Mouse (Mus musculus) bone marrow macrophage, adult 2 months (primary cell): Measurements from ENCODE around the gene Rap1gap. TPM values are rescaled to one million over a fixed set of nuclear protein-coding genes. Genes with fewer than 3 reads are reported as not detected.

ENCODE experiments used
- H3K27ac ChIP-seq: 2 replicates; pipeline ENCODE4 v1.5.1; 2012; ENCODE audit warnings: low read depth, low read length; ENCODE audit not compliant: insufficient read depth
- H3K4me1 ChIP-seq: 2 replicates; pipeline ENCODE4 v1.6.1; 2012; ENCODE audit warnings: low read length; ENCODE audit not compliant: control insufficient read depth, insufficient read depth
- H3K4me3 ChIP-seq: 2 replicates; pipeline ENCODE4 v1.5.1; 2012; ENCODE audit warnings: mild to moderate bottlenecking, low read length, moderate library complexity; ENCODE audit not compliant: insufficient read depth
- CTCF ChIP-seq: IDR thresholded peaks from 2 replicates; pipeline ENCODE4 v1.5.1; 2012; ENCODE audit warnings: low read depth, mild to moderate bottlenecking, low read length, moderate library complexity
- POLR2A ChIP-seq: IDR thresholded peaks from 2 replicates; pipeline ENCODE4 v1.6.1; 2012; ENCODE audit warnings: mild to moderate bottlenecking, low read depth, low read length, borderline replicate concordance
- polyA plus RNA-seq: library from polyadenylated mRNA; stranded (reverse); fragments of >200 nt; gene quantifications from 2 replicates; pipeline ENCODE4 v1.2.4, GENCODE M21; 2012; ENCODE audit not compliant: missing spikeins, insufficient read depth, insufficient read length

The Rap1gap gene
- polyA plus RNA-seq, 1 experiment = 2.9 TPM

DNA sequence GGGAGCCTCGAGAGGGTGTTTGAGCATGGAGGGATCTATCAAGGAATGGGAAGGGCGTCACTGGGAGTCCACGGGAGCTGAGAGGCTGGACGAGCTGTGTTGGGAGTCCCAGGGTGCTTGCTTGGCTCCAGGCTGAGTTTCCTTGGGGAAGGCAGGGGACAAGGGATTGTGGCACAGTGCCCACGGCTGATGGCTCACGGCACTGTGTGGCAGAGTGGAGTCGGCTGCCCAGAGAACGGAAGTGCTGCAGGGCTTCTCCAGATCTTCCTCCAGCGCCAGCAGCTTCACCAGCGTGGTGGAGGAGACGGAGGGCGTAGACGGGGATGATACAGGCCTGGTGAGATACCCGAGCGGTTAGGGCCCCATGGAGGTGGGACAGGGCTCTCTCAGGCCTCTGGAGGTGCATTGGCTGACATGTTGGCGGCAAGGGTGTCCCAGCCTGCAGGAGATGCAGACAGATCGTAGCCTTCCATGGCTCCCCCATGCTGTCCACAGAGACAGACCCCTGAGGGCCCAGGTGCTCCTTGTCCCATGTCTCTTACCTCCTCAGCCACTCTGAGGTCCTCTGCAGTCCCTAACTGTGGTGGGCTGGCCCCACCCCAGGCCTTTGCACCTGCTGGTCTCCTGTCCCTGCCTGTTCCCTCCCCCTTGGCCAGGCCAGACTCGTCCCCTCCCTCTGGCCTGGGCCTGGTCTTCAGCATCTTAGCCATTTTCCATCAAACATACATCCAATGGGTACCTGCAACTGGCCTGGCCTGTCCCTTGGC lies 62.4 kb downstream of the Rap1gap start:
- no peak overlapping the region for H3K4me3 ChIP-seq
- no peak for TF ChIP-seq CTCF
- no peak for TF ChIP-seq POLR2A
- H3K27ac ChIP-seq = no peak overlapping the region
- no peaks in the 10 kb centered on the region for H3K4me1 ChIP-seq

DNA sequence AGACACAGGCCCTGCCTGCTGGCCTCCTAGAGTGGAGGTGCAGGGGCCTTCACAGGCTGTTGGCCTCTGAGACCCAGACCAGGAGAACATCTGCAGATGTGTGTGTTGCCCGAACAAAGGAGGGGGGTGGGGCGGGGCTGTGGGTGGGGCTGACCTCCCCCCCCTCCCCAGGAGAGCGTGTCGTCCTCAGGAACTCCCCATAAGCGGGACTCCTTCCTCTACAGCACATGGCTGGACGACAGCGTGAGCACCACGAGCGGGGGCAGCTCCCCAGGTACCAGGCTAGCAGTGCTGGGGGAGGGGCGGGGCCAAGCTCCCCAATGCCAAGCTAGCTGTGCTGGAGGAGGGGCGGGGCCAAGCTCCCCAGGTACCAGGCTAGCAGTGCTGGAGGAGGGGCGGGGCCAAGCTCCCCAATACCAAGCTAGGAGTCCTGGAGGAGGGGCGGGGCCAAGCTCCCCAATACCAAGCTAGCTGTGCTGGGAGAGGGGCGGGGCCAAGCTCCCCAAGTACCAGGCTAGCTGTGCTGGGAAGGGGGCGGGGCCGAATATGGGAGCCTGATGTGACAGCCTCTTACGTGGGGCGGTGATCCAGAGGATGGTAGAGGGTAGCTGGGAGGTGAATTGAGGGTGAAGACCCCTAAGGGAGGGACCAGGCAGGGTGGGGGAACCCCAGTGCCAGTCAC lies 63.1 kb downstream of the Rap1gap start:
- Histone ChIP-seq H3K4me3 (no peak overlapping the region), H3K4me1 (no peaks in the 10 kb centered on the region), H3K27ac (no peak overlapping the region)
- TF ChIP-seq POLR2A (no peak), CTCF (no peak)

DNA sequence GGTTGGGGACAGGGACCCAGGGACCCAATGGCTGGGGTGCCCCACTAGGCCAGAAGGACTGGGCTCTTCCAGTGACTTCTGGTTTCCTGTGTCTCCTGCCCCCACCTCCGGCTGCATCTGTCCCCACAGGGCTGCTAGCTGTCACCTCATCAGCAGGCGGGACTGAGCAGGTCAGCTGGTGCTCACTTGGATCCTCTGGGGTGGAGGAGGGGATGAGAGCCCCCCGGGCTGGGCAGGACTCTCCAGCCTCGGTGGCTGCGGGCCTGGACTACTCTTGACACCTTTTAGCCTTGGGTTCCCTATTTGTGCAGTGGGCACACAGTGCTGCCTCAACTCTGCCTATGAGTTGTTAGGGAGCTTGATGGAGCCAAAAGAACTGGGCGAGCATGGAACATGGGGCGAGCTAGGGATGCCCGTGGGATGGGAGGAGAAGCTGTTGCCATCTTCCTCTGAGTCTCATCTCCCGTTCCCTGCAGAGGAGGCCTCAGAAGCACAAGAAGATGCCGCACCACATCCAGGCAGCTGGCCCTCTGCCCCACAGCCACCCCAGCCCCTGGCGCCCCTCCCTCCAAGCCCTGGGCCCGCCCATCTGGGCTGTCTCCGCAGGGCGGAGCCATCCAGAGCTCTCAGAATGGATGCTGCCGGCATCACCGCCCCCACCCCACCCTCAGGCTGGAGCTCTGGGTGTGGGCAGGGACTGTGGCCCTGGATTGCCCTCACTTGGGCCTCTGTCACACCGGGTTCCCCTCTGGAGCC lies 64.1 kb downstream of the Rap1gap start:
- Histone ChIP-seq H3K27ac (no peak overlapping the region), H3K4me1 (no peaks in the 10 kb centered on the region), H3K4me3 (no peak overlapping the region)
- no peak for TF ChIP-seq CTCF
- no peak for TF ChIP-seq POLR2A

DNA sequence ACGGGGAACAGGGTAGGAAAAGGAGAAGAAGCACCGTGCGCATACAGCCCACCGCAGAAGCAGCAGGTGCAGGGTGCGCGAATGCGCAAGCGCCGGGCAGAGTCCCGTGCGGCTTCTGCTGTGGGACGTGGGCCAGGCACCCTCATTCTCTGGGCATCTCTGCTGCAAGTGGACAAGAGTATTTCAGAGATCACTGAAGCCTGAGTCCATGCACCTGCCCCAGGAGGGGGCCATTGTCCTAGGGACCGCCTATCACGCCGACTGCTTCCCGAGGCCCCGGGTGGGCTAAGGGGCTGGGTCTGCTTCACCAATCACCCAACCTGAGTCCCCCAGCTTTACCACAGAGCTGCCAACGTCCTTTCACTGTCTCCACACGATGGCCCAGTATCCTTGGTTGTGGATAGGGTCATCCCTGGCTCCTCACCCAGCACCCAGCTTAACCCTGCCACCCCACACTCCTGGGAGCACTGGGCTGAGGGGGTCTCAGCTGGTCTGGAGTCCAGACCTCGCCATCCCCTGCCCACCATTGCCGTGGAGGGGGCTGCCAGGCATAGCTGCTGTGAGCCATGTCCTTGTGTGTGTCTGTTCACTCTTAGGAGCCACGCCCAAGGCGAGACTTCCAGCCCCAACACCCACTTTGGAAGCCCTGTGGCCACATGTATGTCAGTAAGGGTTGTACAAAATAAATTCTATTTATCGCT lies 64.8 kb downstream of the Rap1gap start:
- no peak for TF ChIP-seq POLR2A
- TF ChIP-seq CTCF = no peak

DNA sequence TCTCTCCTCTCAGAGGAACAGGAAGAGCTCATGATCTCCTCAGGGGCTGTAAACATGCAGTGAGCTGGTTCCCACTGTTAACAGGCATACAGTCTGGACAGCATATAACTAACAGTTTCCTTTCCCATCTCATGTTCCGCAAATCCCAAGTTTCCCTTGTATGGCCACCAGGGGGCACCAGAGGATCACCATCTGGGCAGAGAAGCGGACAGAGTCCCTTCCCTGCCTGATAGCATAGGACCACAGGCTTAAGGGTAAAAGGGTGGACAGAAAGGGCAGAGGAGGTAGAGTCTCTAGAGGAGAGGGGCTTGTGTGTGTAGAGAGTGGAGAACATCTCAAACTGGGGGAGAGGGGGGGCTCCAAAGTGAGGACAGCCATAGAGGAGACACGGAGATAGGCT lies 65.6 kb downstream of the Rap1gap start:
- no peaks in the 10 kb centered on the region for H3K4me1 ChIP-seq
- H3K27ac ChIP-seq = no peak overlapping the region
- peak; percentile 92 for TF ChIP-seq CTCF
- no peak for TF ChIP-seq POLR2A
- no peak overlapping the region for H3K4me3 ChIP-seq

More for the DNA sequence above, 64.8 kb downstream of the Rap1gap start:
- H3K27ac ChIP-seq = no peak overlapping the region
- H3K4me3 ChIP-seq = no peak overlapping the region
- H3K4me1 ChIP-seq = no peaks in the 10 kb centered on the region

DNA sequence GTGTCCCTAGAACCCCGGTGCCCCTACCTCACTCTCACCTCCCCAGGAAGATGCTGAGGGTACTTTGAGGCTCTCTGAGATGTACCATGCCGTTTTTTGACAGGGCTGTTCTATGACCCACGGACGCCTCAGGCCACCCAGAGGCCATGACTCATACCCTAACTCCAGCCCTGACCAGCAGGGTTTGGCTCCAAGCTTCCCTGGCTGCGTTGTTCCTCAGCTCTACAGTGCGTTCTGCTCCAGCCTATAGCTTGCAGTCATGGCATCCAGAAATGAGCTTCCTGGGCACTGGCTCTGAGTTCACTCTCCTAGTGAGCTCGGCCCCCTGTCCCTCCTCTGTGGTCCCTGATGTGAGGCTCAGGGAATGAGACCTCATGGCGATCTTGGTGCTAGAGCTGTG lies 66.2 kb downstream of the Rap1gap start:
- Histone ChIP-seq H3K4me3 (no peak overlapping the region), H3K4me1 (no peaks in the 10 kb centered on the region), H3K27ac (no peak overlapping the region)
- TF ChIP-seq POLR2A (no peak), CTCF (no peak)

DNA sequence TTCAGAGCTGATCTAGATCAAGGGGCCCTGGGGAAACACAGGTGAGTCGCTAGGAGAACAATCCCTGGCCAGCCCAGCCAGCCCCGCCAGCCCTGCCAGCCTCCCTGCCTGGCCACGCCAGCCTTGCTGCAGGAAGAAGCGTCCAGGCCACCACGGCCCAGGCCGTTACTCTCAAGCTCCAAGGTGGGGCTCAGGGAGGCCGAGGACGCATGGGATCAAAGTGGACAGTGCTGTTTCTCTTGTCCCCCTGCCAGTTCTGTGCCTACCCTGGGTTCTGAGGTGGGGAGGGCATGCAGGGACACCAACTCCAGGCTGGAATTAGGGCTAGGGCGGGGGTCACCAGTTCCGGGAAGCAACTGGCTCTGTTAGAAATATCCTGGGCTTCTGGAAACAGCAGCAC lies 67.4 kb downstream of the Rap1gap start:
- H3K4me1 ChIP-seq = no peaks in the 10 kb centered on the region
- no peak overlapping the region for H3K4me3 ChIP-seq
- TF ChIP-seq CTCF = no peak
- no peak for TF ChIP-seq POLR2A
- no peak overlapping the region for H3K27ac ChIP-seq

DNA sequence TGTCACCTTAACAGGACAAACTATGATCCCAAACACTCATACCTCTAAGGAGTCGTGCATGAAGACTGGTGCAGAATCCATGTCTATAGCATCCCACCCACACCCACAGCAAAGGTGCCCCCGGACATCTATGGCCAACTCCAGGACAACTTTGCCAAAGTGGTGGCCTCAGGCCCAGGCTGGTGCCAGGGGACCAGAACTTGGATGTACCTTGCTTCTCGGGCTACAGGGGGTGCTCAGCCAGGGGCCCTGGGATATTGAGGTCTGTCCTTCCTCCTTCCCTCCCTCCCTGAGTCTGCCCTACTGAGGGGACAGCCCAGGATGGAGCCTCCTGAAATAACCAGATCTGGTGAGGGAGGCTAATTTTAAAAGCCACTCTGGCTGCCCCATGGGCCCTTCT lies 67.8 kb downstream of the Rap1gap start:
- no peak for TF ChIP-seq CTCF
- H3K4me3 ChIP-seq = no peak overlapping the region
- H3K4me1 ChIP-seq = no peaks in the 10 kb centered on the region
- H3K27ac ChIP-seq = no peak overlapping the region

DNA sequence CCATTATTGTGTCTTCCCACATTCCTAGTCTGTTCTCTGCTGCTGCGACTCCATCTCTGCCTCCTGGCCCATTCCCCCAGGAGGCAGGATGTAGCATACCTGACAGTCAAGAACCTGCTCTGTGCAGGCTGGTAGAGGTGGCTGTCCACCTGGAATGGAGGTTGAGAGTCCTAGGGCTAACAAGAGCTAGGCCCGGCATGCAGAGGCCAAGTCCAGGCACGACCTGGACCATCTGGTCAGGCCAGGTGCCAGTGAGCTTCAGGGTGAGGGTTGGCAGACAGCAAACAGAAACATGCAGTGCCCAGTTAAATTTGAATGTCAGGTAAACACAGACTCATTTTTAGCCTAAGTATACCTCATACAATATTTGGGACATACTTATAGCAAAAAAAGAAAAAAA lies 68.4 kb downstream of the Rap1gap start:
- Histone ChIP-seq H3K27ac (no peak overlapping the region), H3K4me1 (no peaks in the 10 kb centered on the region), H3K4me3 (no peak overlapping the region)
- TF ChIP-seq POLR2A = no peak
- TF ChIP-seq CTCF = no peak
